Mouse (Mus musculus) heart, adult 8-10 months (tissue): ENCODE results near the gene Atmin. TPM values are rescaled to one million over a fixed set of nuclear protein-coding genes. Genes with fewer than 3 reads are reported as not detected.

ENCODE experiments used
- DNase-seq: peaks from one replicate; pipeline ENCODE4 v3.0.0; 2022; ENCODE audit warnings: low spot score
- total RNA-seq, 4 experiments: library from RNA; stranded (reverse); gene quantifications; 2 replicates each; pipeline ENCODE4 v1.2.4; 2022

The Atmin gene
- total RNA-seq, result 10 to 100 TPM; 15.9 to 18.0 (median 17.4) TPM

- peak; percentile 61 for DNase-seq
These were observed at the start of gene Atmin for GRCm38 (mm10) chr8:116943161-116943554. Gene Atmin, plus strand, starts transcription at chr8:116943393.

- no peak for DNase-seq
These were observed 49.3 kb upstream of the Atmin start for GRCm38 (mm10) chr8:116893938-116894337.

GRCm38 (mm10) chr8:116895521-116895920, 47.7 kb upstream of the Atmin start:
- peak; percentile 26 for DNase-seq

GRCm38 (mm10) chr8:116904736-116905135, 38.5 kb upstream of the Atmin start:
- DNase-seq, result no peak

- DNase-seq, result no peak
These were observed 37.9 kb upstream of the Atmin start for GRCm38 (mm10) chr8:116905252-116905651.

- no peak for DNase-seq
These were observed 37.4 kb upstream of the Atmin start for GRCm38 (mm10) chr8:116905836-116906235.

GRCm38 (mm10) chr8:116921005-116921336, 22.2 kb upstream of the Atmin start:
- DNase-seq, result no peak

- peak; percentile 88 for DNase-seq
These were observed 21.7 kb upstream of the Atmin start, which contains the start of the genes Cmc2 and Cenpn for GRCm38 (mm10) chr8:116921337-116922059. Gene Cmc2, minus strand, starts transcription at chr8:116921455. Gene Cenpn, plus strand, starts transcription at chr8:116921730.

GRCm38 (mm10) chr8:116922060-116922757, 21.0 kb upstream of the Atmin start:
- DNase-seq, result no peak

- no peak for DNase-seq
These were observed 19.7 kb upstream of the Atmin start for GRCm38 (mm10) chr8:116923526-116923925.

- no peak for DNase-seq
These were observed 15.3 kb upstream of the Atmin start for GRCm38 (mm10) chr8:116927880-116928279.

- DNase-seq, result no peak
These were observed 14.6 kb upstream of the Atmin start for GRCm38 (mm10) chr8:116928588-116928987.

- no peak for DNase-seq
These were observed 8.2 kb upstream of the Atmin start for GRCm38 (mm10) chr8:116934976-116935375.

GRCm38 (mm10) chr8:116935506-116935905, 7.7 kb upstream of the Atmin start:
- no peak for DNase-seq

GRCm38 (mm10) chr8:116942284-116943058, 722 bp upstream of the Atmin start:
- DNase-seq, result no peak

- DNase-seq, result no peak
These were observed 577 bp downstream of the Atmin start for GRCm38 (mm10) chr8:116943555-116944384.

- no peak for DNase-seq
These were observed 1.1 kb downstream of the Atmin start for GRCm38 (mm10) chr8:116944385-116944696.

GRCm38 (mm10) chr8:116945169-116945910, 2.1 kb downstream of the Atmin start:
- no peak for DNase-seq

GRCm38 (mm10) chr8:116946268-116946838, 3.2 kb downstream of the Atmin start:
- peak; percentile 54 for DNase-seq

- DNase-seq, result peak; percentile 29
These were observed 3.7 kb downstream of the Atmin start for GRCm38 (mm10) chr8:116946851-116947250.

GRCm38 (mm10) chr8:116947589-116947988, 4.4 kb downstream of the Atmin start:
- no peak for DNase-seq
